Mouse (Mus musculus) telencephalon, adult 2 months (tissue): Measurements from ENCODE around the gene Taf1.
A peak's percentile ranks its signal among the peaks of the same experiment; 100 is the strongest.

Source experiments
- DNase-seq: peaks from one replicate; pipeline ENCODE4 v3.0.0-alpha.2; 2011; ENCODE audit warnings: low read depth, low spot score

Gene Taf1

GRCm38 (mm10) chrX:101532347-101533221 lies at the start of gene Taf1:
TSS of gene Taf1 (plus strand) at chrX:101532734.
- DNase-seq = peak; percentile 98

GRCm38 (mm10) chrX:101486487-101487152 lies 45.9 kb upstream of the Taf1 start:
- peak; percentile 28 for DNase-seq

- no peak for DNase-seq
Measured at GRCm38 (mm10) chrX:101504636-101505035, 27.9 kb upstream of the Taf1 start.

- DNase-seq = no peak
Measured at GRCm38 (mm10) chrX:101515710-101516109, 16.8 kb upstream of the Taf1 start.

- no peak for DNase-seq
Measured at GRCm38 (mm10) chrX:101518006-101518405, 14.5 kb upstream of the Taf1 start.

- DNase-seq = no peak
Measured at GRCm38 (mm10) chrX:101522027-101522426, 10.5 kb upstream of the Taf1 start.

GRCm38 (mm10) chrX:101527356-101527755 lies 5.2 kb upstream of the Taf1 start:
- DNase-seq = no peak

GRCm38 (mm10) chrX:101585455-101585854 lies 52.9 kb downstream of the Taf1 start:
- DNase-seq = no peak

- no peak for DNase-seq
Measured at GRCm38 (mm10) chrX:101616183-101616582, 83.6 kb downstream of the Taf1 start.

GRCm38 (mm10) chrX:101617889-101618288 lies 85.4 kb downstream of the Taf1 start:
- no peak for DNase-seq

- DNase-seq = no peak
Measured at GRCm38 (mm10) chrX:101620317-101620716, 87.8 kb downstream of the Taf1 start.

- DNase-seq = no peak
Measured at GRCm38 (mm10) chrX:101622539-101622938, 90.0 kb downstream of the Taf1 start.

GRCm38 (mm10) chrX:101636821-101637525 lies 104.4 kb downstream of the Taf1 start:
- no peak for DNase-seq

GRCm38 (mm10) chrX:101638856-101639255 lies 106.3 kb downstream of the Taf1 start:
- DNase-seq = no peak

GRCm38 (mm10) chrX:101639306-101639705 lies 106.8 kb downstream of the Taf1 start:
- DNase-seq = no peak

GRCm38 (mm10) chrX:101639741-101640166 lies 107.2 kb downstream of the Taf1 start, which contains the start of gene Ogt:
TSS of gene Ogt (plus strand) at chrX:101640060.
- DNase-seq = peak; percentile 95

- DNase-seq = no peak
Measured at GRCm38 (mm10) chrX:101640194-101641160, 107.9 kb downstream of the Taf1 start.

GRCm38 (mm10) chrX:101641161-101641530 lies 108.6 kb downstream of the Taf1 start:
- no peak for DNase-seq

- DNase-seq = no peak
Measured at GRCm38 (mm10) chrX:101642091-101642490, 109.6 kb downstream of the Taf1 start.

GRCm38 (mm10) chrX:101645286-101645685 lies 112.8 kb downstream of the Taf1 start:
- DNase-seq = no peak

- no peak for DNase-seq
Measured at GRCm38 (mm10) chrX:101646621-101647020, 114.1 kb downstream of the Taf1 start.
